Mouse (Mus musculus) bone marrow, adult 2 months (tissue): ENCODE data around the gene Nrn1l.

Source experiments
- CTCF ChIP-seq: fragments of 200-500 bp; IDR thresholded peaks from 2 replicates; pipeline ENCODE4 v1.5.1; 2011; ENCODE audit warnings: low read length, control low read depth; ENCODE audit not compliant: control insufficient read depth, insufficient read depth
- POLR2A ChIP-seq: fragments of 200-500 bp; IDR thresholded peaks from 2 replicates; pipeline ENCODE4 v1.6.1; 2011; ENCODE audit warnings: low read depth, mild to moderate bottlenecking, control low read depth, low read length, borderline replicate concordance; ENCODE audit not compliant: control insufficient read depth

- TF ChIP-seq POLR2A (no peak), CTCF (no peak)
These were observed 3.5 kb upstream of the Nrn1l start for GRCm38 (mm10) chr8:105889756-105890465.
